Mouse (Mus musculus) testis, adult 2 months (tissue): ENCODE measurements around the gene Olfr718-ps1.

ENCODE experiments used
- CTCF ChIP-seq: fragments of 200-500 bp; IDR thresholded peaks from 2 replicates; pipeline ENCODE4 v1.5.1; 2012; ENCODE audit warnings: low read depth, mild to moderate bottlenecking, inconsistent platforms, low read length, moderate library complexity; ENCODE audit not compliant: control insufficient read depth, insufficient read depth, insufficient replicate concordance
- POLR2A ChIP-seq: fragments of 200-500 bp; IDR thresholded peaks from 2 replicates; pipeline ENCODE4 v1.6.1; 2012; ENCODE audit warnings: low read depth, mild to moderate bottlenecking, inconsistent platforms, low read length, moderate library complexity; ENCODE audit not compliant: control insufficient read depth

DNA sequence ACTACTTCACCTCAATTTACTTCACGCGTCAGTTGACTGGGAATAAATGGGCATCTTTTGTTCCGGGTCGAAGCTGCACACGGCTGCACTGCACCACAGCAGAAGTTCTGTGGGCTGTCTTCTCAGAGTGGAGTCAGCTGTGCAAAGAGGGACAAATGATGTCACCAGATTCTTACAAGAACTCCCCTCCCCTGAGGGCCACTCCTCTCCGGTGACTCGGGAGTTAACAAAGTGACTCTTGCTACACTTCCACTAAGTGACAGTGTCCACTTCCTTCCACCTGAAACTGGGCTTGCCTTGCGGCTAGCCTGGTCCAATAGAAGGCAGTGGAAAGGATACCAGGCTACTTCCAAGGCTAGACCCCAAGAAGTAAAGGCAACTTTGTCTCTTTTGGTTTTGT lies 25.3 kb downstream of the Olfr718-ps1 start:
- TF ChIP-seq POLR2A (no peak), CTCF (no peak)
